Mouse (Mus musculus): ENCODE data around the gene Focad. TPM values are rescaled to one million over a fixed set of nuclear protein-coding genes. Genes with fewer than 3 reads are reported as not detected.

Focad gene
- polyA plus RNA-seq, 1 experiment, result 14.6 TPM

DNA sequence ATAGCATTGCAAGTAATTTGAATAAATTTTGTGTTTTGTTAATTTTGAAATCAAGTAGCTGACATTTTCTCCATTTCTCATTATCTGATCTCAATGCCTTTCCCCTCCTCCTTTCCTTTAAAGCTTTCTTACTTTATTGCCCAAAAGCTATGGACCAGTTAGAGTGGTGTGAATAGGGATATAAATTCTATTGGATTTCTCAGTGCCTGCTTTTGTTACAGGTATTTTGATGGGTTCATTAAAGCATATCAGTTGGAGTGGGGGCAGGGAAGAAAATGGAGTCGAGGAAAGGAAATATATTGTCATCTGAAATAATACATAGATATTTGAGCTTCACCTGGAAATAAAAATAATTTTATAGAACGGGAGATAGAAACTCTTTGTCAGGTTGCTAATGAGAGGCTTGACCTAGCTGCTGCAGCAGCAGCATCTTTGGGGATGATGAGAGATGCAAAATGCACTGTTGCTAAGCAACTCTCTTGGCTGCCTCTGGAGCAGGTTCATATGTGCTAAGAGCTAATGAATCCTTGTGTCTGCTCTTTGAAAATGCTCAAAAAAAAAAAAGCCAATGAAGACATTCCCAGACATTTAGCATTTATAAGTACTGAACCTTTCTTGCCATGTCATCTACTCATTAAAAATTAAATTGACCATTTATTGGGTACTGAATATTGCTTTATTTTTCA, 116.9 kb downstream of the Focad start:
- Histone ChIP-seq H3K27ac (ENCODE audit: control insufficient read depth, insufficient read depth, low read length) (no peak overlapping the region), H3K4me3 (ENCODE audit: control insufficient read depth, insufficient read depth, low read length) (no peak overlapping the region), H3K4me1 (replicated peaks; ENCODE audit: control insufficient read depth, insufficient read depth, low read length) (no peaks in the 10 kb centered on the region), H3K27me3 (ENCODE audit: control insufficient read depth, insufficient read depth, low read length) (no peaks in the 10 kb centered on the region), H3K36me3 (ENCODE audit: control insufficient read depth, insufficient read depth, low read length) (no peaks in the 10 kb centered on the region)
- TF ChIP-seq POLR2A (IDR thresholded peaks at IDR 0.05; ENCODE audit: control insufficient read depth, extremely low read depth, insufficient read depth, low read length, poor library complexity) (no peak), CTCF (IDR thresholded peaks at IDR 0.05; ENCODE audit: borderline replicate concordance, control insufficient read depth, extremely low read depth, insufficient read depth, low read length, poor library complexity) (no peak)
- 91% methylated on average over 2 of the region's 2 CpGs for WGBS
- no peak for DNase-seq

DNA sequence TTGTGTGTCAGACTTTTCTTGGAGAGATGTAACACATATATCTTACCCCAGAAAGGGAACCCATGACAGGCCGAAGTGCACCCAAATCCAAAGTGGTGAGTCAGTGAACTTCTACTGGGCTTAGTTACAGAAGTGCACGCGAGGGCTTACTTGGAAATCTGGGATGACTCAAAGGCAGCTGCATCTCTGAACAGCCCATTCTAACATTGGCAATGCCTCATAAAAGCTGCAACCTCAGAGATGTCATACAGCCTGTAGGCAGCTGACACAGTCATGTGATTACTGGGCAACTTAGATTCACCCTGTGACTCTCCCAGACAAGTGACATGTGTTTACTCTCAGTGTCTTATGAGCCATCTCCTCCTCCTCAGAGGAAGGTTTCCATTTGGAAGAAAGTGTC, 119.5 kb downstream of the Focad start:
- TF ChIP-seq CTCF (IDR thresholded peaks at IDR 0.05; ENCODE audit: borderline replicate concordance, control insufficient read depth, extremely low read depth, insufficient read depth, low read length, poor library complexity) (no peak), POLR2A (IDR thresholded peaks at IDR 0.05; ENCODE audit: control insufficient read depth, extremely low read depth, insufficient read depth, low read length, poor library complexity) (no peak)
- DNase-seq, result no peak
- Histone ChIP-seq H3K27ac (ENCODE audit: control insufficient read depth, insufficient read depth, low read length) (no peak overlapping the region), H3K36me3 (ENCODE audit: control insufficient read depth, insufficient read depth, low read length) (no peaks in the 10 kb centered on the region), H3K4me3 (ENCODE audit: control insufficient read depth, insufficient read depth, low read length) (no peak overlapping the region), H3K27me3 (ENCODE audit: control insufficient read depth, insufficient read depth, low read length) (no peaks in the 10 kb centered on the region), H3K4me1 (replicated peaks; ENCODE audit: control insufficient read depth, insufficient read depth, low read length) (no peaks in the 10 kb centered on the region)
- WGBS, result over 99% methylated on average over 3 of the region's 3 CpGs

DNA sequence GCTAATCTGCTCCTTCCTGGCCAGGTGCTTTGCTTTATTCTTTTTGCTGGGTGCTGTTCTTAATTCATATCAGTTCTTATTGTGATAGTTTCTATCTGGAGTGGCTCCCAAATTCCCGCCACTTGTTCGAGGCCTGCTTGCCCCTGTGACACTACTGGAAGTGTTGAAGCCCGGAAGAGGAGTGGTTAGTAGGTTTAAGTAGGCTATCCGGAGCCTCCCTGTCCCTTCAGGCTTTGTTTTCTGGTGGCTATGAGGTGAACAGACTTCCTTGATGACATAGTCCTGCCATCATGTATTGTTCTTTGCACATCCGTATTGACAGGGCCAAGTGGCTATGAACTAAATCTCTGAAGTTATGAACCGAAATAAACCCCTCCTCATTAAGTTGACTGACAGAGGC, 123.9 kb downstream of the Focad start:
- TF ChIP-seq POLR2A (IDR thresholded peaks at IDR 0.05; ENCODE audit: control insufficient read depth, extremely low read depth, insufficient read depth, low read length, poor library complexity) (no peak), CTCF (IDR thresholded peaks at IDR 0.05; ENCODE audit: borderline replicate concordance, control insufficient read depth, extremely low read depth, insufficient read depth, low read length, poor library complexity) (no peak)
- H3K4me1 ChIP-seq (replicated peaks; ENCODE audit: control insufficient read depth, insufficient read depth, low read length), result no peaks in the 10 kb centered on the region
- H3K27ac ChIP-seq (ENCODE audit: control insufficient read depth, insufficient read depth, low read length), result no peak overlapping the region
- WGBS, result 96% methylated on average over 6 of the region's 6 CpGs
- no peaks in the 10 kb centered on the region for H3K27me3 ChIP-seq (ENCODE audit: control insufficient read depth, insufficient read depth, low read length)
- no peaks in the 10 kb centered on the region for H3K36me3 ChIP-seq (ENCODE audit: control insufficient read depth, insufficient read depth, low read length)
- H3K4me3 ChIP-seq (ENCODE audit: control insufficient read depth, insufficient read depth, low read length), result no peak overlapping the region
- DNase-seq, result no peak

DNA sequence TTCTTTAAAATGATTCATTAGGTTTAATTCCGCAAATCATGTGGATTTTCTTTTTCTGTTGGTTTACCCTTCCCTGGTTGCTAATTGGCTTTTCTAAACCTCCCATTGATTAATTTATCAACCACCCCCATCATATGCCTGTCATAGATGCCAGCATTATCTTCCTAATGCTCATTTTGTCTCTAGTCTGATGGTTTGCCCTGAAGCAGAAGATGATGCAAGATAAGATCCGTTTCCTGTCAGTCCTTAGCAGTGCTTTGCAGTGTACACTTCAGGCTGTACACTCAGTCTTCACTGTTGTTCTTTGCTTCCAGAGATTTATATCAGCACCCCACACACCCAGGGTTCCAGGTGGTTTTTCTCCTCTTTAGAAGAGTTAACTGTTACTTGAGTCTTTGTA, 124.4 kb downstream of the Focad start:
- no peak overlapping the region for H3K27ac ChIP-seq (ENCODE audit: control insufficient read depth, insufficient read depth, low read length)
- H3K4me1 ChIP-seq (replicated peaks; ENCODE audit: control insufficient read depth, insufficient read depth, low read length), result no peaks in the 10 kb centered on the region
- TF ChIP-seq POLR2A (IDR thresholded peaks at IDR 0.05; ENCODE audit: control insufficient read depth, extremely low read depth, insufficient read depth, low read length, poor library complexity) (no peak), CTCF (IDR thresholded peaks at IDR 0.05; ENCODE audit: borderline replicate concordance, control insufficient read depth, extremely low read depth, insufficient read depth, low read length, poor library complexity) (no peak)
- DNase-seq, result no peak
- H3K4me3 ChIP-seq (ENCODE audit: control insufficient read depth, insufficient read depth, low read length), result no peak overlapping the region
- H3K36me3 ChIP-seq (ENCODE audit: control insufficient read depth, insufficient read depth, low read length), result no peaks in the 10 kb centered on the region
- H3K27me3 ChIP-seq (ENCODE audit: control insufficient read depth, insufficient read depth, low read length), result no peaks in the 10 kb centered on the region
- whole genome bisulfite sequencing, result 47% methylated on average over 2 of the region's 2 CpGs

DNA sequence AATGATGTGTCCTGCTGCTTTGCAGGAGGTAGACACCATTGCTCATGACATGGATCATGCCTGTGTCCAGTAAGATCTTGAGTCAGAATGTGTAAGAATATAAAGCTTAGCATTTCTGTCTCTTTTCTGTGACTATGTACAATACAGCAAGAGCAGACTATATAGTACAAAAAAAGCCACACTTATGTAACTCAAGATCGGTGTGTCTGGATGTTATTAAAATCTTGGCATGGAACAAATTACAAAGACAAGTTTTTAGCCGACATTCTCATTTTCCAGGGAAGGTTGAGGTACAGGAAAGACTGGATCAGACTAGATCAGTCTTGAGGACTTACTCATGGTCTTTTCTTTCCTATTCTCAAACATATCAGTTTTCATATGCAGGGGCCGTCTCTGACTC, 136.9 kb downstream of the Focad start:
- no peak overlapping the region for H3K27ac ChIP-seq (ENCODE audit: control insufficient read depth, insufficient read depth, low read length)
- TF ChIP-seq POLR2A (IDR thresholded peaks at IDR 0.05; ENCODE audit: control insufficient read depth, extremely low read depth, insufficient read depth, low read length, poor library complexity), result no peak
- TF ChIP-seq CTCF (IDR thresholded peaks at IDR 0.05; ENCODE audit: borderline replicate concordance, control insufficient read depth, extremely low read depth, insufficient read depth, low read length, poor library complexity), result no peak
- DNase-seq, result no peak
- whole genome bisulfite sequencing, result 95% methylated on average over 3 of the region's 3 CpGs
- H3K27me3 ChIP-seq (ENCODE audit: control insufficient read depth, insufficient read depth, low read length), result no peaks in the 10 kb centered on the region
- H3K36me3 ChIP-seq (ENCODE audit: control insufficient read depth, insufficient read depth, low read length), result no peaks in the 10 kb centered on the region
- H3K4me1 ChIP-seq (replicated peaks; ENCODE audit: control insufficient read depth, insufficient read depth, low read length), result no peaks in the 10 kb centered on the region
- no peak overlapping the region for H3K4me3 ChIP-seq (ENCODE audit: control insufficient read depth, insufficient read depth, low read length)

DNA sequence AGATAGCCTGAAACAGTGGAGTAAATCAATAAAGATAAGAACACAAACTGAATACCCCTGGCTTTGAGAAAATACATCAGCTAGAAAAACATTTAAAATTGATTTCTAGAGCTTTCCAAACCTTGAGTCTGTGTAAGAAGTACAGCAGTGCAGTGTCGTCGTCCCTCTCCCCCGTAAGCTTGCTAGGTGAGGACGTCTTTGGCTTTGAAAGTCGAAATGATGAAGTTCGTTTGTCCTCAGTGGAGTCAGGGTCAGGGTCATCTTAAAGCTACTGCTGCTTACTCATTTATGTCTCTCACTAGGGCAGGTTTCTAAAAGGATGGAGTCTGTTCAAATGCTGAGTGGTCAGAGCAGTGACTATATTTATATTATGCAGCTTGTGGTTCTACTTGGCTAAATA, 141.5 kb downstream of the Focad start:
- H3K27ac ChIP-seq (ENCODE audit: control insufficient read depth, insufficient read depth, low read length), result no peak overlapping the region
- H3K4me1 ChIP-seq (replicated peaks; ENCODE audit: control insufficient read depth, insufficient read depth, low read length), result no peaks in the 10 kb centered on the region
- TF ChIP-seq CTCF (IDR thresholded peaks at IDR 0.05; ENCODE audit: borderline replicate concordance, control insufficient read depth, extremely low read depth, insufficient read depth, low read length, poor library complexity) (no peak), POLR2A (IDR thresholded peaks at IDR 0.05; ENCODE audit: control insufficient read depth, extremely low read depth, insufficient read depth, low read length, poor library complexity) (no peak)
- H3K36me3 ChIP-seq (ENCODE audit: control insufficient read depth, insufficient read depth, low read length), result no peaks in the 10 kb centered on the region
- no peak for DNase-seq
- H3K27me3 ChIP-seq (ENCODE audit: control insufficient read depth, insufficient read depth, low read length), result no peaks in the 10 kb centered on the region
- no peak overlapping the region for H3K4me3 ChIP-seq (ENCODE audit: control insufficient read depth, insufficient read depth, low read length)
- 96% methylated on average over 6 of the region's 6 CpGs for WGBS
